In genomic region chr1:39973911-39974310, GRCm38 (mm10) we compare ENCODE assay signal across 20 mouse cellular contexts.
"Had no signal": no experiment of that assay in that cellular context is flagged by ENCODE, and none has a peak within 500 bp of the region (broad histone marks: within the 10 kb centered on the region; RNA-seq: fewer than 3 reads in every experiment).

No protein-coding gene starts in this region.

- H3K4me2 ChIP-seq: limb, embryonic 13.5 days; liver, embryonic 12.5 days; liver, embryonic 15.5 days; midbrain, embryonic 12.5 days; neural tube, embryonic 12.5 days; neural tube, embryonic 15.5 days; stomach, embryonic 15.5 days had no signal

- H3K4me3 ChIP-seq: limb, embryonic 10.5 days; limb, embryonic 13.5 days; liver, embryonic 12.5 days; liver, embryonic 15.5 days; midbrain, embryonic 12.5 days; neural tube, embryonic 12.5 days; neural tube, embryonic 15.5 days; stomach, embryonic 15.5 days had no signal

- H3K27ac ChIP-seq: limb, embryonic 10.5 days; limb, embryonic 13.5 days; liver, embryonic 12.5 days; liver, embryonic 15.5 days; midbrain, embryonic 12.5 days; neural tube, embryonic 12.5 days; neural tube, embryonic 15.5 days; stomach, embryonic 15.5 days had no signal

- H3K27me3 ChIP-seq: limb, embryonic 13.5 days; liver, embryonic 12.5 days; liver, embryonic 15.5 days; midbrain, embryonic 12.5 days; neural tube, embryonic 12.5 days; neural tube, embryonic 15.5 days; stomach, embryonic 15.5 days had no signal

- DNase-seq: kidney, adult 18-20 months; kidney, adult 9 months; kidney, postnatal 14 days; kidney, postnatal 4 days; liver; lung, adult 18-20 months; lung, postnatal 4 days; retina, postnatal 1 day; right cerebral cortex, postnatal 25 days; spleen, adult 18-20 months; thymus, postnatal 25 days had no signal

- H3K9me3 ChIP-seq: limb, embryonic 10.5 days; limb, embryonic 13.5 days; liver, embryonic 12.5 days; liver, embryonic 15.5 days; midbrain, embryonic 12.5 days; neural tube, embryonic 12.5 days; neural tube, embryonic 15.5 days; stomach, embryonic 15.5 days had no signal

- ATAC-seq: intestine, embryonic 16.5 days; liver, embryonic 12.5 days had no signal

- H3K9ac ChIP-seq: limb, embryonic 13.5 days; liver, embryonic 12.5 days; liver, embryonic 15.5 days; midbrain, embryonic 12.5 days; neural tube, embryonic 12.5 days; neural tube, embryonic 15.5 days; stomach, embryonic 15.5 days had no signal
